Mouse (Mus musculus): ENCODE data around the gene Macf1. TPM values are rescaled to one million over a fixed set of nuclear protein-coding genes. Genes with fewer than 3 reads are reported as not detected.
A peak's percentile ranks its signal among the peaks of the same experiment; 100 is the strongest.

Macf1 gene
- polyA plus RNA-seq, 1 experiment from 2014 or later: 71.0 TPM

GRCm38 (mm10) chr4:123572434-123573336, 111.5 kb downstream of the Macf1 start:
- Histone ChIP-seq H3K9me3 (ENCODE audit: control insufficient read depth, low read length) (no peaks in the 10 kb centered on the region), H3K4me2 (ENCODE audit: low read depth, severe bottlenecking) (peak overlapping the region; percentile 33; the same call in 1 of the 2 replicates), H3K4me1 (ENCODE audit: control insufficient read depth, insufficient read depth, low read length) (peaks cover 15% of the 10 kb centered on the region), H3K4me3 (ENCODE audit: low read depth, low read length) (no peak overlapping the region), H3K27ac (replicated peaks; ENCODE audit: low read depth, low read length) (peak overlapping the region; percentile 61; the same call in 1 of the 2 replicates), H3K9ac (ENCODE audit: low read length) (peak overlapping the region; percentile 43), H3K27me3 (ENCODE audit: control insufficient read depth, insufficient read depth, low read length) (no peaks in the 10 kb centered on the region), H3K36me3 (ENCODE audit: control insufficient read depth, insufficient read depth, low read length) (no peaks in the 10 kb centered on the region)
- DNase-seq (ENCODE audit: low spot score) (peak; percentile 34), ATAC-seq (ENCODE audit: insufficient number of reproducible peaks, low FRiP score, low TSS enrichment, low read depth) (0 out of 2 replicates have a peak, but pooled peaks have one; percentile 39)
- WGBS: 16% methylated on average over 11 of the region's 11 CpGs

GRCm38 (mm10) chr4:123571869-123572268, 112.3 kb downstream of the Macf1 start:
- no peaks in the 10 kb centered on the region for H3K36me3 ChIP-seq (ENCODE audit: control insufficient read depth, insufficient read depth, low read length)
- no peak overlapping the region for H3K4me3 ChIP-seq (ENCODE audit: low read depth, low read length)
- peaks cover 15% of the 10 kb centered on the region for H3K4me1 ChIP-seq (ENCODE audit: control insufficient read depth, insufficient read depth, low read length)
- no peak overlapping the region for H3K9ac ChIP-seq (ENCODE audit: low read length)
- no peaks in the 10 kb centered on the region for H3K9me3 ChIP-seq (ENCODE audit: control insufficient read depth, low read length)
- H3K27ac ChIP-seq (replicated peaks; ENCODE audit: low read depth, low read length): no peak overlapping the region
- WGBS: 8% methylated on average over 7 of the region's 7 CpGs
- DNase-seq (ENCODE audit: low spot score): no peak
- no peak overlapping the region for H3K4me2 ChIP-seq (ENCODE audit: low read depth, severe bottlenecking)
- ATAC-seq (ENCODE audit: insufficient number of reproducible peaks, low FRiP score, low TSS enrichment, low read depth): no peak
- no peaks in the 10 kb centered on the region for H3K27me3 ChIP-seq (ENCODE audit: control insufficient read depth, insufficient read depth, low read length)

- ATAC-seq (ENCODE audit: insufficient number of reproducible peaks, low FRiP score, low TSS enrichment, low read depth): no peak
- Histone ChIP-seq H3K4me2 (ENCODE audit: low read depth, severe bottlenecking) (no peak overlapping the region), H3K27me3 (ENCODE audit: control insufficient read depth, insufficient read depth, low read length) (no peaks in the 10 kb centered on the region), H3K27ac (replicated peaks; ENCODE audit: low read depth, low read length) (no peak overlapping the region), H3K4me1 (ENCODE audit: control insufficient read depth, insufficient read depth, low read length) (peaks cover 8% of the 10 kb centered on the region), H3K9ac (ENCODE audit: low read length) (no peak overlapping the region), H3K9me3 (ENCODE audit: control insufficient read depth, low read length) (no peaks in the 10 kb centered on the region), H3K36me3 (ENCODE audit: control insufficient read depth, insufficient read depth, low read length) (no peaks in the 10 kb centered on the region), H3K4me3 (ENCODE audit: low read depth, low read length) (no peak overlapping the region)
- 42% methylated on average over 7 of the region's 7 CpGs for WGBS
- no peak for DNase-seq (ENCODE audit: low spot score)
Measured at GRCm38 (mm10) chr4:123565291-123565861, 118.8 kb downstream of the Macf1 start.

GRCm38 (mm10) chr4:123564051-123564791, 119.9 kb downstream of the Macf1 start:
- H3K9ac ChIP-seq (ENCODE audit: low read length): no peak overlapping the region
- no peak overlapping the region for H3K4me2 ChIP-seq (ENCODE audit: low read depth, severe bottlenecking)
- H3K36me3 ChIP-seq (ENCODE audit: control insufficient read depth, insufficient read depth, low read length): no peaks in the 10 kb centered on the region
- no peaks in the 10 kb centered on the region for H3K27me3 ChIP-seq (ENCODE audit: control insufficient read depth, insufficient read depth, low read length)
- H3K27ac ChIP-seq (replicated peaks; ENCODE audit: low read depth, low read length): no peak overlapping the region
- ATAC-seq (ENCODE audit: insufficient number of reproducible peaks, low FRiP score, low TSS enrichment, low read depth) (no peak), DNase-seq (ENCODE audit: low spot score) (no peak)
- WGBS: 55% methylated on average over 6 of the region's 6 CpGs
- H3K4me1 ChIP-seq (ENCODE audit: control insufficient read depth, insufficient read depth, low read length): peaks cover 8% of the 10 kb centered on the region
- H3K4me3 ChIP-seq (ENCODE audit: low read depth, low read length): no peak overlapping the region
- no peaks in the 10 kb centered on the region for H3K9me3 ChIP-seq (ENCODE audit: control insufficient read depth, low read length)

- no peak overlapping the region for H3K4me3 ChIP-seq (ENCODE audit: low read depth, low read length)
- no peaks in the 10 kb centered on the region for H3K9me3 ChIP-seq (ENCODE audit: control insufficient read depth, low read length)
- ATAC-seq (ENCODE audit: insufficient number of reproducible peaks, low FRiP score, low TSS enrichment, low read depth) (no peak), DNase-seq (ENCODE audit: low spot score) (no peak)
- H3K4me2 ChIP-seq (ENCODE audit: low read depth, severe bottlenecking): no peak overlapping the region
- no peaks in the 10 kb centered on the region for H3K27me3 ChIP-seq (ENCODE audit: control insufficient read depth, insufficient read depth, low read length)
- WGBS: 82% methylated on average over 3 of the region's 3 CpGs
- no peaks in the 10 kb centered on the region for H3K36me3 ChIP-seq (ENCODE audit: control insufficient read depth, insufficient read depth, low read length)
- H3K27ac ChIP-seq (replicated peaks; ENCODE audit: low read depth, low read length): no peak overlapping the region
- no peak overlapping the region for H3K9ac ChIP-seq (ENCODE audit: low read length)
- peaks cover 8% of the 10 kb centered on the region for H3K4me1 ChIP-seq (ENCODE audit: control insufficient read depth, insufficient read depth, low read length)
Measured at GRCm38 (mm10) chr4:123562177-123562815, 121.9 kb downstream of the Macf1 start.

GRCm38 (mm10) chr4:123560896-123561295, 123.3 kb downstream of the Macf1 start:
- no peak overlapping the region for H3K9ac ChIP-seq (ENCODE audit: low read length)
- H3K4me3 ChIP-seq (ENCODE audit: low read depth, low read length): no peak overlapping the region
- H3K27me3 ChIP-seq (ENCODE audit: control insufficient read depth, insufficient read depth, low read length): no peaks in the 10 kb centered on the region
- H3K9me3 ChIP-seq (ENCODE audit: control insufficient read depth, low read length): no peaks in the 10 kb centered on the region
- 81% methylated on average over 4 of the region's 4 CpGs for WGBS
- DNase-seq (ENCODE audit: low spot score): no peak
- no peaks in the 10 kb centered on the region for H3K36me3 ChIP-seq (ENCODE audit: control insufficient read depth, insufficient read depth, low read length)
- peaks cover 8% of the 10 kb centered on the region for H3K4me1 ChIP-seq (ENCODE audit: control insufficient read depth, insufficient read depth, low read length)
- ATAC-seq (ENCODE audit: insufficient number of reproducible peaks, low FRiP score, low TSS enrichment, low read depth): no peak
- H3K4me2 ChIP-seq (ENCODE audit: low read depth, severe bottlenecking): no peak overlapping the region
- no peak overlapping the region for H3K27ac ChIP-seq (replicated peaks; ENCODE audit: low read depth, low read length)

- 92% methylated on average over 2 of the region's 2 CpGs for WGBS
- no peaks in the 10 kb centered on the region for H3K27me3 ChIP-seq (ENCODE audit: control insufficient read depth, insufficient read depth, low read length)
- H3K27ac ChIP-seq (replicated peaks; ENCODE audit: low read depth, low read length): no peak overlapping the region
- no peaks in the 10 kb centered on the region for H3K9me3 ChIP-seq (ENCODE audit: control insufficient read depth, low read length)
- H3K36me3 ChIP-seq (ENCODE audit: control insufficient read depth, insufficient read depth, low read length): no peaks in the 10 kb centered on the region
- no peak for DNase-seq (ENCODE audit: low spot score)
- ATAC-seq (ENCODE audit: insufficient number of reproducible peaks, low FRiP score, low TSS enrichment, low read depth): no peak
- H3K4me1 ChIP-seq (ENCODE audit: control insufficient read depth, insufficient read depth, low read length): no peaks in the 10 kb centered on the region
- H3K4me3 ChIP-seq (ENCODE audit: low read depth, low read length): no peak overlapping the region
- H3K9ac ChIP-seq (ENCODE audit: low read length): no peak overlapping the region
- H3K4me2 ChIP-seq (ENCODE audit: low read depth, severe bottlenecking): no peak overlapping the region
Measured at GRCm38 (mm10) chr4:123558496-123558895, 125.7 kb downstream of the Macf1 start.

- H3K36me3 ChIP-seq (ENCODE audit: control insufficient read depth, insufficient read depth, low read length): no peaks in the 10 kb centered on the region
- no peak overlapping the region for H3K4me2 ChIP-seq (ENCODE audit: low read depth, severe bottlenecking)
- no peak overlapping the region for H3K4me3 ChIP-seq (ENCODE audit: low read depth, low read length)
- ATAC-seq (ENCODE audit: insufficient number of reproducible peaks, low FRiP score, low TSS enrichment, low read depth) (no peak), DNase-seq (ENCODE audit: low spot score) (no peak)
- H3K9ac ChIP-seq (ENCODE audit: low read length): no peak overlapping the region
- no peak overlapping the region for H3K27ac ChIP-seq (replicated peaks; ENCODE audit: low read depth, low read length)
- no peaks in the 10 kb centered on the region for H3K9me3 ChIP-seq (ENCODE audit: control insufficient read depth, low read length)
- H3K27me3 ChIP-seq (ENCODE audit: control insufficient read depth, insufficient read depth, low read length): no peaks in the 10 kb centered on the region
- H3K4me1 ChIP-seq (ENCODE audit: control insufficient read depth, insufficient read depth, low read length): no peaks in the 10 kb centered on the region
Measured at GRCm38 (mm10) chr4:123555251-123555650, 128.9 kb downstream of the Macf1 start.
